28 mouse cellular contexts compared by ENCODE assay signal in the genomic region with DNA sequence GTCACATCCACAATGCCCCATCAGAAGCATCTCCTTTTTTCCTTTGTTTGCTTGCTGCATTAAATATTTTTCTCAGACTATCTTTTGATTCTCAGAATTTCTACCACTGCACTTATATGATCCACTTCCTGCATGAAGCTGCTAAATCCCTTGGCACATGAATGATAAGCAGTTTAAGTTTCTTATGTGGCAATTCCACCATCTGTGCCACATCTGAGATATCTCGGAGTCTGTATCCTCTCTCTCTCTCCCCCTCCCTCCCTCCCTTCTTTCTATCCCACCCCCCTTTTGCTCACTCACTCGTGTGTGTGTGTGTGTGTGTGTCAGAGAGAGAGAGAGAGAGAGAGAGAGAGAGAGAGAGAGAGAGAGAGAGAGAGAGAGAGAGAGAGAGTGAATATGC.
"Had no signal": no experiment of that assay in that cellular context is flagged by ENCODE, and none has a peak within 500 bp of the region (broad histone marks: within the 10 kb centered on the region; RNA-seq: fewer than 3 reads in every experiment).

No protein-coding gene starts in this region.

- ATAC-seq: hindbrain, embryonic 16.5 days; inflammation-experienced regulatory T-cells, adult 6 months; intestine, embryonic 15.5 days; intestine, postnatal 0 days had no signal

- H3K4me1 ChIP-seq: heart, embryonic 10.5 days; heart, embryonic 12.5 days; hindbrain, embryonic 10.5 days; hindbrain, embryonic 12.5 days; intestine, embryonic 15.5 days; liver, embryonic 13.5 days; liver, embryonic 15.5 days had no signal

- H3K9me3 ChIP-seq: heart, embryonic 10.5 days; heart, embryonic 12.5 days; hindbrain, embryonic 10.5 days; hindbrain, embryonic 12.5 days; intestine, embryonic 15.5 days; limb, embryonic 10.5 days; limb, embryonic 12.5 days; liver, embryonic 13.5 days; liver, embryonic 15.5 days had no signal

- H3K4me2 ChIP-seq: heart, embryonic 12.5 days; hindbrain, embryonic 12.5 days; hindbrain, embryonic 14.5 days; intestine, embryonic 15.5 days; limb, embryonic 12.5 days; liver, embryonic 11.5 days; liver, embryonic 13.5 days; liver, embryonic 15.5 days had no signal

- DNase-seq: gastrocnemius, adult 2 months; gastrocnemius, postnatal 10 days; gastrocnemius, postnatal 25 days; heart, adult 18-20 months; heart, postnatal 10 days; heart, postnatal 4 days; kidney, adult 18-20 months; kidney, adult 8-10 months; kidney, postnatal 10 days; kidney, postnatal 25 days; kidney, postnatal 4 days; liver; liver, embryonic 13.5 days had no signal

- H3K27ac ChIP-seq: gastrocnemius, adult 2 months; heart, embryonic 10.5 days; hindbrain, embryonic 10.5 days; hindbrain, embryonic 12.5 days; hindbrain, embryonic 14.5 days; intestine, embryonic 15.5 days; layer of hippocampus, adult 2 months; left cerebral cortex, adult 2 months; limb, embryonic 10.5 days; limb, embryonic 12.5 days; liver, embryonic 13.5 days; liver, embryonic 15.5 days had no signal

- H3K27me3 ChIP-seq: hindbrain, embryonic 12.5 days; intestine, embryonic 15.5 days; limb, embryonic 12.5 days; liver, embryonic 13.5 days; liver, embryonic 15.5 days had no signal

- H3K4me3 ChIP-seq: gastrocnemius, adult 2 months; heart, embryonic 10.5 days; heart, embryonic 12.5 days; hindbrain, embryonic 10.5 days; hindbrain, embryonic 12.5 days; intestine, embryonic 15.5 days; layer of hippocampus, adult 2 months; left cerebral cortex, adult 2 months; limb, embryonic 10.5 days; limb, embryonic 12.5 days; liver, embryonic 13.5 days; liver, embryonic 15.5 days had no signal

- H3K9ac ChIP-seq: heart, embryonic 12.5 days; hindbrain, embryonic 12.5 days; hindbrain, embryonic 14.5 days; intestine, embryonic 15.5 days; limb, embryonic 12.5 days; liver, embryonic 13.5 days; liver, embryonic 15.5 days had no signal

- H3K36me3 ChIP-seq: heart, embryonic 10.5 days; heart, embryonic 12.5 days; hindbrain, embryonic 10.5 days; hindbrain, embryonic 12.5 days; intestine, embryonic 15.5 days; limb, embryonic 10.5 days; limb, embryonic 12.5 days; liver, embryonic 13.5 days; liver, embryonic 15.5 days had no signal
